Mouse (Mus musculus): Measurements from ENCODE around the gene Pgk1. TPM values are rescaled to one million over a fixed set of nuclear protein-coding genes. Genes with fewer than 3 reads are reported as not detected.

Pgk1 gene
- polyA plus RNA-seq (2017; shearing (Covaris generic)): 136 TPM

DNA sequence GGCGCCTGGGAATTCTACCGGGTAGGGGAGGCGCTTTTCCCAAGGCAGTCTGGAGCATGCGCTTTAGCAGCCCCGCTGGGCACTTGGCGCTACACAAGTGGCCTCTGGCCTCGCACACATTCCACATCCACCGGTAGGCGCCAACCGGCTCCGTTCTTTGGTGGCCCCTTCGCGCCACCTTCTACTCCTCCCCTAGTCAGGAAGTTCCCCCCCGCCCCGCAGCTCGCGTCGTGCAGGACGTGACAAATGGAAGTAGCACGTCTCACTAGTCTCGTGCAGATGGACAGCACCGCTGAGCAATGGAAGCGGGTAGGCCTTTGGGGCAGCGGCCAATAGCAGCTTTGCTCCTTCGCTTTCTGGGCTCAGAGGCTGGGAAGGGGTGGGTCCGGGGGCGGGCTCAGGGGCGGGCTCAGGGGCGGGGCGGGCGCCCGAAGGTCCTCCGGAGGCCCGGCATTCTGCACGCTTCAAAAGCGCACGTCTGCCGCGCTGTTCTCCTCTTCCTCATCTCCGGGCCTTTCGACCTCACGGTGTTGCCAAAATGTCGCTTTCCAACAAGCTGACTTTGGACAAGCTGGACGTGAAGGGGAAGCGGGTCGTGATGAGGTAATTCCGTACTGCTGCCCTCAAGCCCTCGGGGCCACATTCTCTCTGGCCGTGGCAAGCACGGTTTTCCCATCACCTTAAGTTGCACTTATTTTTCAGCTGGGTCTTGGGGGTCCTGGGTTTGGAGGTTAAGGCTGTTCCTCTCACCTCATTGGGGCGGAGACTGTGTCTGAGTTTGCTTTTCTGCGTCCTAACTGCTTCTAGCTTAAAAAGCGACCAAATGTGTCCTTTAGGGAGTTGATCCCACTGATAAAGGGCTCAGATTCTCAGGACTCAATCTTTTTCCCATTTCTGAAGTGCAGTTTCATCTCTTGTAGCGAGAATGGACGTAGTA is at the start of gene Pgk1:
Pgk1 (plus strand) TSS at position 388 of the 937 bp plus-strand sequence.

DNA sequence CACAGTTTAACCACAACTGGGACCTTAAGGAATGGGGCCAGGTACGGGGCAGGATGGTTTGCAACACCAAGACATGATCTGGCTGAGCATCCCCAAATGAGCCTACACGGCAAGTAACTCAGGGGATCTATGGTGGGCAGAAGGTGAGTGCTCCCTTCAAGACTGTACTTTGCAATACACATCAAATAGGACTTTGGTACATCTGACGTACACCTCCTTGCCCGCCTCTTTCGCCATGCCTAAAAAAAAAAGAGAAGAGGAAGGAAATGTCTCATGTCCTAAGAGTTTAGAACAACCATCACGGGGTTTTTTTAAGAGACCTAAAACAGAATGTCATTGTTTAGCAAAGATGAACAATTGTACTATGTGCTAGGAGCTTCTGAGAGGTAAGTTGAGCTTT is 44.0 kb upstream of the Pgk1 start, which contains the start of gene Tlr13:
Tlr13 (plus strand) TSS at position 269 of the 400 bp plus-strand sequence.

DNA sequence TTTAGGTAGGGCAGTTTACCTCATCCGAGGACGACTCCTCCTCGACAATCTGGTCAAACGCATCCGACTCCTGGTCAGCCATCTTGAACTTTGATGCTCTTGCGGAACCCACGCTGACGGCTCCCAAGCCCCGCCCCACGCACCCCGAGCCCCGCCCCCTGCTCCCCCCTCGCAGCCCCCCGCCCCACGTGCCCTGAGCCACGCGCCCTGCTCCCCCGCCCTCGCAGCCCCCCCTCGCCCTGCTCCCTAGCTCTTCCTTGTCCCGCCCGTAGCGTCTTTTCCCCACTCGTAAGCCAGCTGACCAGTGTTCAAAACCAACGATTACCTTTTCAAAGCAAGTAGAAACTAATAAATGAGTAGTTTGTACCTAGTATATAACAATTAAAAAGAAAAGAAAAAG is 34.2 kb downstream of the Pgk1 start, which contains the start of gene Taf9b:
Taf9b (minus strand) TSS at position 101 of the 400 bp plus-strand sequence.

Other genes with a start within 250 kb of the Pgk1 start
- 30.6 TPM for gene Magt1, start 175.2 kb upstream of the Pgk1 start, polyA plus RNA-seq (2017; shearing (Covaris generic))
- 181 TPM for gene Cox7b, start 171.4 kb upstream of the Pgk1 start, polyA plus RNA-seq (2017; shearing (Covaris generic))
- gene Atp7a, start 159.8 kb upstream of the Pgk1 start, polyA plus RNA-seq (2017; shearing (Covaris generic)): 13.9 TPM
- not detected for gene Tlr13, start 43.9 kb upstream of the Pgk1 start, polyA plus RNA-seq (2017; shearing (Covaris generic))
- gene Taf9b, start 34.1 kb downstream of the Pgk1 start, polyA plus RNA-seq (2017; shearing (Covaris generic)): 24.1 TPM
- not detected for gene Fnd3c2, start 68.3 kb downstream of the Pgk1 start, polyA plus RNA-seq (2017; shearing (Covaris generic))

Measured in effector memory CD4-positive, alpha-beta T cell, adult 5 months (primary cell).